Mouse (Mus musculus) urinary bladder, postnatal 4 days (tissue): ENCODE measurements around the gene Morc3.

Source experiments
- DNase-seq, 2 experiments: peaks; one replicate each; pipeline ENCODE4 v3.0.0; 2021 to 2022; ENCODE audit warnings: low spot score in 2 of 2

The Morc3 gene

GRCm38 (mm10) chr16:93883423-93884085 lies 51.6 kb downstream of the Morc3 start, which contains the start of gene Chaf1b:
Gene Chaf1b, plus strand, starts transcription at chr16:93883901.
- peak; percentile 95 to 98 for DNase-seq

- no peak for DNase-seq
Observed at GRCm38 (mm10) chr16:93884086-93884721, 52.3 kb downstream of the Morc3 start.

GRCm38 (mm10) chr16:93884722-93885113 lies 52.8 kb downstream of the Morc3 start:
- DNase-seq, result no peak

- no peak for DNase-seq
Observed at GRCm38 (mm10) chr16:93888481-93888880, 56.6 kb downstream of the Morc3 start.

- DNase-seq, result no peak
Observed at GRCm38 (mm10) chr16:93890948-93891604, 59.2 kb downstream of the Morc3 start.

GRCm38 (mm10) chr16:93893285-93893684 lies 61.4 kb downstream of the Morc3 start:
- DNase-seq, result no peak

- DNase-seq, result no peak
Observed at GRCm38 (mm10) chr16:93903027-93903426, 71.1 kb downstream of the Morc3 start.

GRCm38 (mm10) chr16:93906156-93907014 lies 74.5 kb downstream of the Morc3 start:
- DNase-seq, result no peak

GRCm38 (mm10) chr16:93907761-93908160 lies 75.8 kb downstream of the Morc3 start:
- no peak for DNase-seq

GRCm38 (mm10) chr16:93908196-93908595 lies 76.3 kb downstream of the Morc3 start:
- no peak for DNase-seq

- DNase-seq, result no peak
Observed at GRCm38 (mm10) chr16:93909936-93910335, 78.0 kb downstream of the Morc3 start.

GRCm38 (mm10) chr16:93910735-93911665 lies 79.1 kb downstream of the Morc3 start:
- no peak for DNase-seq

GRCm38 (mm10) chr16:93912158-93912557 lies 80.2 kb downstream of the Morc3 start:
- no peak for DNase-seq

GRCm38 (mm10) chr16:93912808-93913207 lies 80.9 kb downstream of the Morc3 start:
- DNase-seq, result no peak

- no peak for DNase-seq
Observed at GRCm38 (mm10) chr16:93913881-93914576, 82.1 kb downstream of the Morc3 start.

- no peak for DNase-seq
Observed at GRCm38 (mm10) chr16:93915338-93915849, 83.5 kb downstream of the Morc3 start.

GRCm38 (mm10) chr16:93917712-93918678 lies 86.1 kb downstream of the Morc3 start:
- DNase-seq, result peak; percentile 59 to 86

GRCm38 (mm10) chr16:93918679-93919060 lies 86.7 kb downstream of the Morc3 start:
- no peak for DNase-seq

- DNase-seq, result no peak
Observed at GRCm38 (mm10) chr16:93919189-93919588, 87.3 kb downstream of the Morc3 start.
